Mouse (Mus musculus) pancreas, adult 10 weeks (tissue): ENCODE measurements around the gene Osbpl10. TPM values are rescaled to one million over a fixed set of nuclear protein-coding genes. Genes with fewer than 3 reads are reported as not detected.

Experiments used
- polyA plus RNA-seq: library from polyadenylated mRNA; stranded (reverse); fragments of 350-450 nt; fragmentation: Illumina TruSeq; extraction: RNeasy Lipid Tissue Mini Kit (QIAGEN cat#74804); gene quantifications from one replicate; pipeline ENCODE4 v1.2.3, GENCODE M21; 2015; ENCODE audit warnings: low read depth, low replicate concordance; ENCODE audit not compliant: insufficient read depth

Gene Osbpl10
- 1.2 TPM for polyA plus RNA-seq

DNA sequence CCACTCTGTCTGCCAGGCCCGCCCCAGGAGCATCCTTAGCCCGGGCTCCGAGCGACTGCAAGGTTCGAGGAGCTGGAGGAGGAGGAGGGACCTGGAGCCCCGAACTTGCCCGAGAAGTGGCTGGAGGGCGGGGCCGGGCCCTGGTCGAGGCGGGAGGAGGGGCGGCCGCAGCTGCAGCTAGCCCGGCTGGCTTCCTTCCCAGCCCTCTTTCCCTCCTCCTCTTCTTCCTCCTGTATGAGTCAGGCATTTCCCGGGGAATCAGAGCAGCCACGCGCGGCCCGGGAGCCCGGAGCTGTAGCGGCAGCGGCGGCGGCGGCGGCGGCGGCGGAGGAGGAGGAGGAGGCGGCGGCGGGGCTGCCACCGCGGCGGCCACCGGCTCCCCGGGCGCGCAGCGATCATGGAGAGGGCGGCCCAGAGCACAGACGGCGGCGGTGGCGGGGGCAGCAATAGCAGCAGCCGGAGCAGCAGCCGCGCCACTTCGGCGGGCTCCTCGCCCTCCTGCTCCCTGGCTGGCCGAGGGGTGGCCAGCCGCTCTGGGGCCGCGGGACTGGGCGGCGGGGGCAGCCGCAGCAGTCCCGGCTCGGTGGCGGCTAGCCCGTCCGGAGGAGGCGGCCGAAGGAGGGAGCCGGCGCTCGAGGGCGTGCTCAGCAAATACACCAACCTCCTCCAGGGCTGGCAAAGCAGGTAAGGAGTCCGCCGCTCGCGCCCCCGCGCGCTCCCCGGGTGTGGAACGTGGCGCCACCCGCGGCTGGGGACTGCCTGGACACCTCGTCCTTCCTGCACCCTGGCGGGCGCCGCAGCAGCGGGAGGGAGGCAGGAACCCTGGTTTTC lies at the start of gene Osbpl10:
Gene Osbpl10, plus strand, starts transcription at position 289 of the 831 bp plus-strand sequence.

GRCm38 (mm10) chr9:114933723-114934171 lies 44.6 kb upstream of the Osbpl10 start, which contains the start of gene Gpd1l:
Gpd1l (minus strand) TSS chr9:114933987.

GRCm38 (mm10) chr9:114982689-114983360 lies 4.5 kb downstream of the Osbpl10 start, which contains the start of gene Rps27rt:
Rps27rt (minus strand) TSS chr9:114982739.

Other genes with a start within 250 kb of the Osbpl10 start
- gene Cmtm6, start 247.5 kb upstream of the Osbpl10 start, polyA plus RNA-seq, result 12.1 TPM
- 6.4 TPM for gene Cmtm7, start 196.7 kb upstream of the Osbpl10 start, polyA plus RNA-seq
- 8.9 TPM for gene Cmtm8, start 134.4 kb upstream of the Osbpl10 start, polyA plus RNA-seq
- 6.7 TPM for gene Gpd1l, start 44.6 kb upstream of the Osbpl10 start, polyA plus RNA-seq
- 46.4 TPM for gene Rps27rt, start 4.2 kb downstream of the Osbpl10 start, polyA plus RNA-seq